Mouse (Mus musculus) myocyte (in vitro differentiated cells): ENCODE results near the gene Uty. TPM values are rescaled to one million over a fixed set of nuclear protein-coding genes. Genes with fewer than 3 reads are reported as not detected.

Source experiments
- H3K27me3 ChIP-seq: one replicate; pipeline ENCODE4 v1.6.1; 2011; ENCODE audit not compliant: control insufficient read depth, insufficient read depth, insufficient read length
- H3K36me3 ChIP-seq: one replicate; pipeline ENCODE4 v1.6.1; 2011; ENCODE audit not compliant: control insufficient read depth, insufficient read depth
- H3K4me2 ChIP-seq: one replicate; pipeline ENCODE4 v1.6.1; 2011; ENCODE audit warnings: low read depth, control low read depth
- H3K4me3 ChIP-seq: one replicate; pipeline ENCODE4 v1.5.1; 2011; ENCODE audit warnings: mild to moderate bottlenecking, control low read depth, moderate library complexity
- H3K79me2 ChIP-seq: one replicate; pipeline ENCODE4 v1.6.1; 2011; ENCODE audit not compliant: control insufficient read depth, insufficient read depth
- H3ac ChIP-seq: one replicate; pipeline ENCODE4 v1.6.1; 2011; ENCODE audit not compliant: control insufficient read depth, insufficient read length
- CEBPB ChIP-seq: IDR thresholded peaks from 2 replicates; pipeline ENCODE4 v1.6.1; 2011; ENCODE audit warnings: mild to moderate bottlenecking, moderate library complexity; ENCODE audit not compliant: poor library complexity, insufficient read depth, severe bottlenecking
- E2F4 ChIP-seq: IDR thresholded peaks from one replicate; pipeline ENCODE4 v1.6.1; 2011; ENCODE audit warnings: mild to moderate bottlenecking, control low read depth, moderate library complexity; ENCODE audit not compliant: insufficient read depth
- MAX ChIP-seq: IDR thresholded peaks from one replicate; pipeline ENCODE4 v1.6.1; 2011; ENCODE audit warnings: low read depth, mild to moderate bottlenecking, control low read depth
- MYOD1 ChIP-seq, 3 experiments: IDR thresholded peaks; one replicate each; pipeline ENCODE4 v1.6.1; 2011; ENCODE audit warnings: control low read depth in 2 of 3, low read depth in 2 of 3, mild to moderate bottlenecking in 2 of 3, moderate library complexity in 1 of 3; ENCODE audit not compliant: insufficient read length in 2 of 3, control insufficient read depth in 1 of 3
- MYOG ChIP-seq, 3 experiments: IDR thresholded peaks; one replicate each; pipeline ENCODE4 v1.6.1; 2011; ENCODE audit warnings: control low read depth in 2 of 3, low read depth in 2 of 3, mild to moderate bottlenecking in 2 of 3; ENCODE audit not compliant: insufficient read length in 2 of 3, control insufficient read depth in 1 of 3, insufficient read depth in 1 of 3
- POLR2A ChIP-seq: IDR thresholded peaks from one replicate; pipeline ENCODE4 v1.6.1; 2011; ENCODE audit warnings: low read depth, mild to moderate bottlenecking, control low read depth, moderate library complexity; ENCODE audit not compliant: insufficient read length
- POLR2AphosphoS2 ChIP-seq: IDR thresholded peaks from one replicate; pipeline ENCODE4 v1.6.1; 2011; ENCODE audit warnings: low read depth, control low read depth; ENCODE audit not compliant: insufficient read length
- REST ChIP-seq: IDR thresholded peaks from one replicate; pipeline ENCODE4 v1.6.1; 2011; ENCODE audit warnings: mild to moderate bottlenecking, control low read depth, moderate library complexity; ENCODE audit not compliant: insufficient read depth, insufficient read length
- SRF ChIP-seq: IDR thresholded peaks from one replicate; pipeline ENCODE4 v1.6.1; 2011; ENCODE audit warnings: low read depth; ENCODE audit not compliant: control insufficient read depth, insufficient read length
- TCF12 ChIP-seq: IDR thresholded peaks from one replicate; pipeline ENCODE4 v1.6.1; 2011; ENCODE audit warnings: mild to moderate bottlenecking, control low read depth; ENCODE audit not compliant: poor library complexity, insufficient read depth, severe bottlenecking
- TCF3 ChIP-seq: IDR thresholded peaks from one replicate; pipeline ENCODE4 v1.6.1; 2011; ENCODE audit warnings: low read depth, control low read depth; ENCODE audit not compliant: insufficient read length
- USF1 ChIP-seq: IDR thresholded peaks from one replicate; pipeline ENCODE4 v1.6.1; 2011; ENCODE audit warnings: low read depth, mild to moderate bottlenecking, control low read depth, moderate library complexity
- polyA plus RNA-seq: library from polyadenylated mRNA; unstranded; fragments of >200 nt; fragmentation: generic; extraction: Trizol; gene quantifications from one replicate; pipeline ENCODE4 v1.2.1, GENCODE M21; 2012; ENCODE audit warnings: missing spikeins

The Uty gene
- not detected for polyA plus RNA-seq

- Histone ChIP-seq H3ac (no peak within 1 kb of the TSS), H3K79me2 (no peaks in the 10 kb centered on the region), H3K4me2 (no peak within 1 kb of the TSS), H3K36me3 (no peaks in the 10 kb centered on the region), H3K27me3 (no peaks in the 10 kb centered on the region), H3K4me3 (no peak within 1 kb of the TSS)
- TF ChIP-seq SRF (no peak), MAX (no peak)
Observed at GRCm38 (mm10) chrY:1245426-1245863, at the start of gene Uty. Gene Uty, minus strand, starts transcription at chrY:1245759.

- Histone ChIP-seq H3K4me3 (no peak overlapping the region), H3K36me3 (no peaks in the 10 kb centered on the region), H3K79me2 (no peaks in the 10 kb centered on the region), H3ac (no peak overlapping the region), H3K27me3 (no peaks in the 10 kb centered on the region), H3K4me2 (no peak overlapping the region)
- TF ChIP-seq E2F4, result no peak
- TF ChIP-seq TCF12, result no peak
- TF ChIP-seq CEBPB, result no peak
- TF ChIP-seq MAX, result no peak
- TF ChIP-seq USF1, result no peak
- TF ChIP-seq POLR2AphosphoS2, result no peak
- no peak for TF ChIP-seq TCF3
- TF ChIP-seq SRF, result no peak
Observed at GRCm38 (mm10) chrY:1293708-1294107, 48.1 kb upstream of the Uty start.

GRCm38 (mm10) chrY:1286171-1286795 lies 40.7 kb upstream of the Uty start, which contains the start of gene Ddx3y:
Gene Ddx3y, minus strand, starts transcription at chrY:1286629.
- Histone ChIP-seq H3K36me3 (no peaks in the 10 kb centered on the region), H3K4me2 (no peak within 1 kb of the TSS)

GRCm38 (mm10) chrY:1285735-1286134 lies 40.2 kb upstream of the Uty start:
- Histone ChIP-seq H3K27me3 (no peaks in the 10 kb centered on the region), H3ac (no peak overlapping the region), H3K4me3 (no peak overlapping the region), H3K4me2 (no peak overlapping the region), H3K79me2 (no peaks in the 10 kb centered on the region), H3K36me3 (no peaks in the 10 kb centered on the region)
- TF ChIP-seq MYOG (IDR thresholded peaks at IDR 0.05; ENCODE audit: control insufficient read depth in 1 of 3, insufficient read depth in 1 of 3, insufficient read length in 2 of 3, low read depth in 2 of 3) (no peak), MAX (no peak), E2F4 (no peak), USF1 (no peak), TCF3 (no peak), CEBPB (no peak), TCF12 (no peak), POLR2AphosphoS2 (no peak), REST (no peak), POLR2A (no peak), MYOD1 (IDR thresholded peaks at IDR 0.05; ENCODE audit: control insufficient read depth in 1 of 3, insufficient read length in 2 of 3, low read depth in 2 of 3) (no peak), SRF (no peak)

More at GRCm38 (mm10) chrY:1286171-1286795, 40.7 kb upstream of the Uty start, which contains the start of gene Ddx3y:
- no peak within 1 kb of the TSS for H3ac ChIP-seq
- TF ChIP-seq CEBPB, result no peak
- no peaks in the 10 kb centered on the region for H3K27me3 ChIP-seq
- no peak within 1 kb of the TSS for H3K4me3 ChIP-seq
- H3K79me2 ChIP-seq, result no peaks in the 10 kb centered on the region

- no peak overlapping the region for H3K4me2 ChIP-seq
- TF ChIP-seq TCF12 (no peak), USF1 (no peak), CEBPB (no peak), SRF (no peak), POLR2A (no peak)
Observed at GRCm38 (mm10) chrY:1246117-1246516, 558 bp upstream of the Uty start.

GRCm38 (mm10) chrY:1244940-1245339 lies 619 bp downstream of the Uty start:
- no peaks in the 10 kb centered on the region for H3K27me3 ChIP-seq
- no peak overlapping the region for H3K4me2 ChIP-seq
- TF ChIP-seq E2F4 (no peak), MYOD1 (IDR thresholded peaks at IDR 0.05; ENCODE audit: control insufficient read depth in 1 of 3, insufficient read length in 2 of 3, low read depth in 2 of 3) (no peak), SRF (no peak), CEBPB (no peak), TCF3 (no peak), MAX (no peak), REST (no peak), MYOG (IDR thresholded peaks at IDR 0.05; ENCODE audit: control insufficient read depth in 1 of 3, insufficient read depth in 1 of 3, insufficient read length in 2 of 3, low read depth in 2 of 3) (no peak), USF1 (no peak), TCF12 (no peak), POLR2AphosphoS2 (no peak), POLR2A (no peak)
- H3K79me2 ChIP-seq, result no peaks in the 10 kb centered on the region
- H3K36me3 ChIP-seq, result no peaks in the 10 kb centered on the region
- no peak overlapping the region for H3ac ChIP-seq
- no peak overlapping the region for H3K4me3 ChIP-seq

More at GRCm38 (mm10) chrY:1246117-1246516, 558 bp upstream of the Uty start:
- Histone ChIP-seq H3K36me3 (no peaks in the 10 kb centered on the region), H3K79me2 (no peaks in the 10 kb centered on the region), H3K27me3 (no peaks in the 10 kb centered on the region), H3K4me3 (no peak overlapping the region), H3ac (no peak overlapping the region)
